Comparison of ENCODE assay signal across 29 mouse cellular contexts in genomic region chr2:135580051-135580450, GRCm38 (mm10).
"Had no signal": no experiment of that assay in that cellular context is flagged by ENCODE, and none has a peak within 500 bp of the region (broad histone marks: within the 10 kb centered on the region; RNA-seq: fewer than 3 reads in every experiment).

No protein-coding gene starts in this region.

- DNase-seq: heart, postnatal 10 days; heart, postnatal 14 days; heart, postnatal 36 days; heart, postnatal 4 days; kidney, adult 11 months; kidney, adult 18-20 months; kidney, adult 2 months; kidney, adult 8-10 months; kidney, adult 9 months; kidney, postnatal 10 days; kidney, postnatal 14 days; kidney, postnatal 25 days; kidney, postnatal 36 days; kidney, postnatal 4 days; layer of hippocampus, adult 9-11 months; layer of hippocampus, postnatal 36 days had no signal

- H3K27me3 ChIP-seq: heart, embryonic 12.5 days; heart, embryonic 13.5 days; heart, embryonic 15.5 days; hindbrain, embryonic 12.5 days; hindbrain, embryonic 13.5 days; hindbrain, embryonic 15.5 days; intestine, embryonic 15.5 days; kidney, embryonic 15.5 days had no signal

- H3K4me3 ChIP-seq: heart, embryonic 10.5 days; heart, embryonic 12.5 days; heart, embryonic 13.5 days; heart, embryonic 15.5 days; hindbrain, embryonic 10.5 days; hindbrain, embryonic 12.5 days; hindbrain, embryonic 13.5 days; hindbrain, embryonic 15.5 days; intestine, embryonic 15.5 days; kidney, embryonic 15.5 days; layer of hippocampus, adult 2 months had no signal

- H3K4me2 ChIP-seq: heart, embryonic 11.5 days; heart, embryonic 12.5 days; heart, embryonic 13.5 days; heart, embryonic 15.5 days; hindbrain, embryonic 12.5 days; hindbrain, embryonic 13.5 days; hindbrain, embryonic 14.5 days; hindbrain, embryonic 15.5 days; intestine, embryonic 15.5 days; kidney, embryonic 15.5 days had no signal

- H3K36me3 ChIP-seq: heart, embryonic 10.5 days; heart, embryonic 12.5 days; heart, embryonic 13.5 days; heart, embryonic 15.5 days; hindbrain, embryonic 10.5 days; hindbrain, embryonic 12.5 days; hindbrain, embryonic 13.5 days; hindbrain, embryonic 15.5 days; intestine, embryonic 15.5 days; kidney, embryonic 15.5 days had no signal
